15 mouse cellular contexts compared by ENCODE assay signal in genomic region chr7:80839755-80840154, GRCm38 (mm10).
"Had no signal": no experiment of that assay in that cellular context is flagged by ENCODE, and none has a peak within 500 bp of the region (broad histone marks: within the 10 kb centered on the region; RNA-seq: fewer than 3 reads in every experiment).

No protein-coding gene starts in this region.

- H3K27ac ChIP-seq: left cerebral cortex, adult 2 months; liver, embryonic 13.5 days; neural tube, embryonic 12.5 days; neural tube, embryonic 15.5 days had no signal

- H3K36me3 ChIP-seq: liver, embryonic 13.5 days; neural tube, embryonic 12.5 days; neural tube, embryonic 15.5 days had no signal

- DNase-seq: kidney, postnatal 25 days; layer of hippocampus, postnatal 36 days; liver, embryonic 13.5 days; lung, adult 2 months; lung, postnatal 14 days; lung, postnatal 4 days; midbrain, embryonic 14.5 days; right cerebral cortex, adult 18-20 months; right cerebral cortex, postnatal 14 days; right cerebral cortex, postnatal 4 days; thymus, postnatal 25 days had no signal

- H3K27me3 ChIP-seq: liver, embryonic 13.5 days; neural tube, embryonic 12.5 days had no signal

- H3K9ac ChIP-seq: liver, embryonic 13.5 days; neural tube, embryonic 12.5 days; neural tube, embryonic 15.5 days had no signal

- H3K4me1 ChIP-seq: neural tube, embryonic 12.5 days; neural tube, embryonic 15.5 days had no signal

- H3K4me2 ChIP-seq: liver, embryonic 13.5 days; midbrain, embryonic 11.5 days; neural tube, embryonic 12.5 days; neural tube, embryonic 15.5 days had no signal

- H3K9me3 ChIP-seq: liver, embryonic 13.5 days; neural tube, embryonic 12.5 days; neural tube, embryonic 15.5 days had no signal

- H3K4me3 ChIP-seq: left cerebral cortex, adult 2 months; liver, embryonic 13.5 days; neural tube, embryonic 12.5 days; neural tube, embryonic 15.5 days had no signal
